Mouse (Mus musculus) C2C12 (cell line): ENCODE results near the gene Usp13.

Experiments used
- CEBPB ChIP-seq: IDR thresholded peaks from one replicate; pipeline ENCODE4 v1.6.1; 2011; ENCODE audit warnings: low read depth, mild to moderate bottlenecking, control low read depth, moderate library complexity
- CTCF ChIP-seq: IDR thresholded peaks from one replicate; pipeline ENCODE4 v1.5.1; 2011; ENCODE audit not compliant: control insufficient read depth, insufficient read depth, insufficient read length
- MAX ChIP-seq: IDR thresholded peaks from one replicate; pipeline ENCODE4 v1.6.1; 2011; ENCODE audit warnings: mild to moderate bottlenecking, control low read depth
- MYOD1 ChIP-seq: IDR thresholded peaks from one replicate; pipeline ENCODE4 v1.6.1; 2011; ENCODE audit warnings: low read depth; ENCODE audit not compliant: control insufficient read depth, insufficient read length
- MYOG ChIP-seq: IDR thresholded peaks from one replicate; pipeline ENCODE4 v1.6.1; 2011; ENCODE audit not compliant: control insufficient read depth, insufficient read length; ENCODE audit errors: extremely low read depth
- USF1 ChIP-seq: IDR thresholded peaks from one replicate; pipeline ENCODE4 v1.6.1; 2011; ENCODE audit warnings: low read depth, mild to moderate bottlenecking, control low read depth, moderate library complexity

DNA sequence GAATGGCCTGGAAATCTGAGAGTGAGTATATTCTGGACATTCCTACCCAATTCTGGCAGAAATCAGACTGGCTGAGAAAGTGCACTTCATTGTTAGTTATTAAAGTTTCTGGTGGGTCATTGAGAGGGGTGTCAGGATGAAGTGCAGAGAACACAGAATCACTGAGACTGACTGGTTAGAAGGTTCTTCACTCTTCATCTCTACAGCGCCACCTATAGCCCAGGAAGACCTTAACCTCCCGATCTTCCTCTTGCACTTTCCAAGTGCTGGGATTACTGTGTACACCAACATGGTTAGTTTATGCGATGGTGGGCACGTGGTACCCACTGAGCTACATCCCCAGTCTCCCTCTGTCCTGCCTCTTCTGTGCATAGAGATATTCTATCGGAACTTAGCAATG, 130.1 kb downstream of the Usp13 start:
- TF ChIP-seq MAX (no peak), CTCF (no peak), USF1 (no peak), MYOD1 (no peak), CEBPB (no peak), MYOG (no peak)
